Mouse (Mus musculus) bone marrow, adult 2 months (tissue): ENCODE data around the gene Ccdc92.

ENCODE experiments used
- CTCF ChIP-seq: fragments of 200-500 bp; IDR thresholded peaks from 2 replicates; pipeline ENCODE4 v1.5.1; 2011; ENCODE audit warnings: low read length, control low read depth; ENCODE audit not compliant: control insufficient read depth, insufficient read depth
- POLR2A ChIP-seq: fragments of 200-500 bp; IDR thresholded peaks from 2 replicates; pipeline ENCODE4 v1.6.1; 2011; ENCODE audit warnings: low read depth, mild to moderate bottlenecking, control low read depth, low read length, borderline replicate concordance; ENCODE audit not compliant: control insufficient read depth

GRCm38 (mm10) chr5:124830331-124830730, 31.9 kb downstream of the Ccdc92 start:
- TF ChIP-seq CTCF, result no peak
- TF ChIP-seq POLR2A, result no peak
